Mouse (Mus musculus) forebrain, postnatal 0 days (tissue): ENCODE measurements around the gene Fcrlb. TPM values are rescaled to one million over a fixed set of nuclear protein-coding genes. Genes with fewer than 3 reads are reported as not detected.

Experiments
- ATAC-seq: fragments of 200-750 bp; cut with Nextera tagmentation; 2 replicates; pipeline ENCODE4 v1.8.0; 2017; ENCODE audit warnings: mild to moderate bottlenecking, moderate library complexity
- DNase-seq: peaks from one replicate; pipeline ENCODE4 v3.0.0-alpha.2; 2015
- H3K27ac ChIP-seq: fragments of 300-500 bp; sonication (generic); 2 replicates; pipeline ENCODE4 v1.5.1; 2014; ENCODE audit warnings: low read depth, mild to moderate bottlenecking, antibody characterized with exemption, low read length, moderate library complexity, mixed read lengths
- H3K27me3 ChIP-seq: fragments of 300-500 bp; sonication (generic); 2 replicates; pipeline ENCODE4 v1.6.1; 2014; ENCODE audit warnings: mild to moderate bottlenecking, low read length, mixed read lengths; ENCODE audit not compliant: insufficient read depth
- H3K36me3 ChIP-seq: fragments of 300-500 bp; sonication (generic); 2 replicates; pipeline ENCODE4 v1.6.1; 2014; ENCODE audit warnings: mild to moderate bottlenecking, moderate library complexity; ENCODE audit not compliant: insufficient read depth
- H3K4me1 ChIP-seq: fragments of 300-500 bp; sonication (generic); 2 replicates; pipeline ENCODE4 v1.6.1; 2014; ENCODE audit warnings: antibody characterized with exemption; ENCODE audit not compliant: insufficient read depth
- H3K4me2 ChIP-seq: fragments of 300-500 bp; sonication (generic); 2 replicates; pipeline ENCODE4 v1.6.1; 2014; ENCODE audit warnings: low read depth, mild to moderate bottlenecking, moderate library complexity
- H3K4me3 ChIP-seq: fragments of 300-500 bp; sonication (generic); 2 replicates; pipeline ENCODE4 v1.5.1; 2014; ENCODE audit warnings: low read depth, low read length, mixed read lengths
- H3K9ac ChIP-seq: fragments of 300-500 bp; sonication (generic); 2 replicates; pipeline ENCODE4 v1.6.1; 2014; ENCODE audit warnings: mild to moderate bottlenecking
- H3K9me3 ChIP-seq: fragments of 300-500 bp; sonication (generic); 2 replicates; pipeline ENCODE4 v1.6.1; 2016; ENCODE audit warnings: low read length
- CTCF ChIP-seq: sonication (generic); IDR thresholded peaks from 2 replicates; pipeline ENCODE4 v1.5.1; 2016; ENCODE audit warnings: antibody characterized with exemption, control low read depth, low read depth
- WGBS: fragments of 180-500 bp; shearing (Covaris S2); extraction: QIAGEN DNeasy Blood & Tissue Kit; methylation state at CpG from one replicate; pipeline ENCODE4 v1.1.7; 2014; 5-methylcytosine and 5-hydroxymethylcytosine counted together
- polyA plus RNA-seq: library from polyadenylated mRNA; unstranded; fragments of >200 nt; fragmentation: Nextera tagmentation; extraction: Ambion mirVana; gene quantifications from 2 replicates; pipeline ENCODE4 v1.2.1, GENCODE M21; 2015
- total RNA-seq: library from RNA; depleted of rRNA; stranded (reverse); fragments of >200 nt; gene quantifications from 2 replicates; pipeline ENCODE4 v1.2.3, GENCODE M21; 2014

Fcrlb gene
- total and polyA plus RNA-seq, 2 experiments from 2014 or later, result 1.1 TPM; not detected in 1

GRCm38 (mm10) chr1:170927378-170927777 is 14.6 kb upstream of the Fcrlb start, which contains the start of gene Fcrla:
TSS of gene Fcrla (minus strand) at chr1:170927583.
- 77% methylated on average over 3 of the region's 3 CpGs for WGBS
- TF ChIP-seq CTCF, result no peak
- H3K27me3 ChIP-seq, result no peaks in the 10 kb centered on the region
- no peaks in the 10 kb centered on the region for H3K9me3 ChIP-seq
- H3K9ac ChIP-seq, result no peak within 1 kb of the TSS
- ATAC-seq (no peak), DNase-seq (no peak)
- H3K4me3 ChIP-seq, result no peak within 1 kb of the TSS
- H3K27ac ChIP-seq, result no peak within 1 kb of the TSS
- H3K36me3 ChIP-seq, result no peaks in the 10 kb centered on the region
- no peak within 1 kb of the TSS for H3K4me2 ChIP-seq
- H3K4me1 ChIP-seq, result no peaks in the 10 kb centered on the region

GRCm38 (mm10) chr1:170926941-170927340 is 14.2 kb upstream of the Fcrlb start:
- TF ChIP-seq CTCF, result no peak
- Histone ChIP-seq H3K4me2 (no peak overlapping the region), H3K36me3 (no peaks in the 10 kb centered on the region), H3K9me3 (no peaks in the 10 kb centered on the region), H3K27ac (no peak overlapping the region), H3K27me3 (no peaks in the 10 kb centered on the region), H3K4me1 (no peaks in the 10 kb centered on the region), H3K4me3 (no peak overlapping the region), H3K9ac (no peak overlapping the region)
- 63% methylated on average over 6 of the region's 6 CpGs for WGBS
- no peak for ATAC-seq
- DNase-seq, result no peak

- Histone ChIP-seq H3K9me3 (no peaks in the 10 kb centered on the region), H3K4me3 (no peak overlapping the region), H3K9ac (no peak overlapping the region), H3K4me1 (no peaks in the 10 kb centered on the region), H3K36me3 (no peaks in the 10 kb centered on the region), H3K27ac (no peak overlapping the region), H3K27me3 (no peaks in the 10 kb centered on the region), H3K4me2 (no peak overlapping the region)
- no peak for TF ChIP-seq CTCF
- ATAC-seq (no peak), DNase-seq (no peak)
- WGBS, result 87% methylated on average over 6 of the region's 6 CpGs
Observed at GRCm38 (mm10) chr1:170924485-170924884, 11.7 kb upstream of the Fcrlb start.

- H3K4me2 ChIP-seq, result no peak overlapping the region
- H3K27me3 ChIP-seq, result no peaks in the 10 kb centered on the region
- no peak overlapping the region for H3K9ac ChIP-seq
- no peak for ATAC-seq
- WGBS, result 93% methylated on average over 8 of the region's 8 CpGs
- TF ChIP-seq CTCF, result no peak
- DNase-seq, result no peak
- H3K4me3 ChIP-seq, result no peak overlapping the region
- no peaks in the 10 kb centered on the region for H3K36me3 ChIP-seq
- H3K4me1 ChIP-seq, result no peaks in the 10 kb centered on the region
- H3K27ac ChIP-seq, result no peak overlapping the region
- H3K9me3 ChIP-seq, result no peaks in the 10 kb centered on the region
Observed at GRCm38 (mm10) chr1:170919308-170919707, 6.6 kb upstream of the Fcrlb start.

GRCm38 (mm10) chr1:170915657-170916056 is 2.9 kb upstream of the Fcrlb start:
- H3K27me3 ChIP-seq, result no peaks in the 10 kb centered on the region; the same call in 1 of the 2 replicates
- H3K4me1 ChIP-seq, result no peaks in the 10 kb centered on the region
- no peak overlapping the region for H3K4me3 ChIP-seq
- WGBS, result 63% methylated on average over 5 of the region's 5 CpGs
- ATAC-seq (no peak), DNase-seq (no peak)
- no peak overlapping the region for H3K4me2 ChIP-seq
- H3K9me3 ChIP-seq, result no peaks in the 10 kb centered on the region
- H3K36me3 ChIP-seq, result no peaks in the 10 kb centered on the region
- H3K27ac ChIP-seq, result no peak overlapping the region
- TF ChIP-seq CTCF, result no peak
- H3K9ac ChIP-seq, result no peak overlapping the region

- 83% methylated on average over 11 of the region's 11 CpGs for WGBS
- Histone ChIP-seq H3K27ac (no peak overlapping the region), H3K4me3 (no peak overlapping the region)
Observed at GRCm38 (mm10) chr1:170911907-170912660, 657 bp downstream of the Fcrlb start.

GRCm38 (mm10) chr1:170908341-170908740 is 4.4 kb downstream of the Fcrlb start:
- 5% methylated on average over 21 of the region's 21 CpGs for WGBS
- H3K4me3 ChIP-seq, result peak overlapping the region; percentile 56
- ATAC-seq (peak; percentile 69), DNase-seq (peak; percentile 8)
- H3K27me3 ChIP-seq, result peaks cover 23% of the 10 kb centered on the region
- peak overlapping the region; percentile 58 for H3K9ac ChIP-seq
- no peaks in the 10 kb centered on the region for H3K9me3 ChIP-seq
- no peaks in the 10 kb centered on the region for H3K36me3 ChIP-seq
- no peaks in the 10 kb centered on the region; the same call in 1 of the 2 replicates for H3K4me1 ChIP-seq
- peak overlapping the region; percentile 95 for H3K4me2 ChIP-seq
- no peak overlapping the region for H3K27ac ChIP-seq
- no peak for TF ChIP-seq CTCF

More at GRCm38 (mm10) chr1:170911907-170912660, 657 bp downstream of the Fcrlb start:
- H3K9ac ChIP-seq, result no peak overlapping the region
- peaks cover 23% of the 10 kb centered on the region for H3K27me3 ChIP-seq
- no peak overlapping the region for H3K4me2 ChIP-seq
- no peaks in the 10 kb centered on the region; the same call in 1 of the 2 replicates for H3K4me1 ChIP-seq
- TF ChIP-seq CTCF, result no peak
- no peaks in the 10 kb centered on the region for H3K36me3 ChIP-seq
- DNase-seq, result no peak
- no peak for ATAC-seq
- no peaks in the 10 kb centered on the region for H3K9me3 ChIP-seq
